Mouse (Mus musculus): Measurements from ENCODE around the gene Stard10. TPM values are rescaled to one million over a fixed set of nuclear protein-coding genes. Genes with fewer than 3 reads are reported as not detected.

Stard10 gene
- total and polyA plus RNA-seq, 2 experiments from 2014 or later, result 45.9 to 62.6 TPM

- Histone ChIP-seq H3K27me3 (ENCODE audit: control insufficient read depth, insufficient read depth, low read length) (0 out of 2 replicates have a peak, but pooled peaks cover 3% of the 10 kb centered on the region), H3K27ac (ENCODE audit: low read depth) (no peak overlapping the region), H3K9me3 (replicated peaks; ENCODE audit: control insufficient read depth, low read length) (no peaks in the 10 kb centered on the region), H3K4me1 (ENCODE audit: control insufficient read depth, insufficient read depth) (peaks cover 5% of the 10 kb centered on the region; the same call in 1 of the 2 replicates), H3K36me3 (replicated peaks; ENCODE audit: control insufficient read depth, insufficient read depth, low read length) (no peaks in the 10 kb centered on the region; the same call in 1 of the 2 replicates), H3K4me2 (ENCODE audit: low read depth, low read length) (no peak overlapping the region), H3K9ac (replicated peaks; ENCODE audit: low read depth, low read length) (no peak overlapping the region), H3K4me3 (ENCODE audit: low read depth, low read length) (no peak overlapping the region)
- TF ChIP-seq EP300 (IDR thresholded peaks at IDR 0.05; ENCODE audit: low read depth) (no peak), CTCF (IDR thresholded peaks at IDR 0.05; ENCODE audit: low read depth) (no peak)
- ATAC-seq (ENCODE audit: insufficient read depth, low read depth), result no peak
- DNase-seq (ENCODE audit: low spot score), result no peak
- WGBS, result 73% methylated on average over 4 of the region's 4 CpGs
These were observed 13.9 kb downstream of the Stard10 start for GRCm38 (mm10) chr7:101330841-101331173.

- no peak overlapping the region for H3K4me3 ChIP-seq (ENCODE audit: low read depth, low read length)
- peaks cover 5% of the 10 kb centered on the region; the same call in 1 of the 2 replicates for H3K4me1 ChIP-seq (ENCODE audit: control insufficient read depth, insufficient read depth)
- H3K9me3 ChIP-seq (replicated peaks; ENCODE audit: control insufficient read depth, low read length), result no peaks in the 10 kb centered on the region
- 88% methylated on average over 5 of the region's 5 CpGs for WGBS
- H3K27ac ChIP-seq (ENCODE audit: low read depth), result no peak overlapping the region
- DNase-seq (ENCODE audit: low spot score) (no peak), ATAC-seq (ENCODE audit: insufficient read depth, low read depth) (no peak)
- H3K9ac ChIP-seq (replicated peaks; ENCODE audit: low read depth, low read length), result no peak overlapping the region
- TF ChIP-seq EP300 (IDR thresholded peaks at IDR 0.05; ENCODE audit: low read depth) (no peak), CTCF (IDR thresholded peaks at IDR 0.05; ENCODE audit: low read depth) (no peak)
- 0 out of 2 replicates have a peak, but pooled peaks cover 3% of the 10 kb centered on the region for H3K27me3 ChIP-seq (ENCODE audit: control insufficient read depth, insufficient read depth, low read length)
- H3K4me2 ChIP-seq (ENCODE audit: low read depth, low read length), result no peak overlapping the region
- no peaks in the 10 kb centered on the region; the same call in 1 of the 2 replicates for H3K36me3 ChIP-seq (replicated peaks; ENCODE audit: control insufficient read depth, insufficient read depth, low read length)
These were observed 15.4 kb downstream of the Stard10 start for GRCm38 (mm10) chr7:101332045-101332831.

- no peak for DNase-seq (ENCODE audit: low spot score)
- Histone ChIP-seq H3K27me3 (ENCODE audit: control insufficient read depth, insufficient read depth, low read length) (0 out of 2 replicates have a peak, but pooled peaks cover 3% of the 10 kb centered on the region), H3K4me2 (ENCODE audit: low read depth, low read length) (no peak overlapping the region), H3K4me1 (ENCODE audit: control insufficient read depth, insufficient read depth) (no peaks in the 10 kb centered on the region), H3K27ac (ENCODE audit: low read depth) (no peak overlapping the region), H3K4me3 (ENCODE audit: low read depth, low read length) (no peak overlapping the region), H3K9ac (replicated peaks; ENCODE audit: low read depth, low read length) (no peak overlapping the region), H3K36me3 (replicated peaks; ENCODE audit: control insufficient read depth, insufficient read depth, low read length) (no peaks in the 10 kb centered on the region; the same call in 1 of the 2 replicates), H3K9me3 (replicated peaks; ENCODE audit: control insufficient read depth, low read length) (no peaks in the 10 kb centered on the region)
- no peak for TF ChIP-seq CTCF (IDR thresholded peaks at IDR 0.05; ENCODE audit: low read depth)
- TF ChIP-seq EP300 (IDR thresholded peaks at IDR 0.05; ENCODE audit: low read depth), result no peak
- ATAC-seq (ENCODE audit: insufficient read depth, low read depth), result no peak
- 79% methylated on average over 2 of the region's 2 CpGs for WGBS
These were observed 18.3 kb downstream of the Stard10 start for GRCm38 (mm10) chr7:101335228-101335627.

GRCm38 (mm10) chr7:101336686-101337085 lies 19.8 kb downstream of the Stard10 start:
- Histone ChIP-seq H3K27me3 (ENCODE audit: control insufficient read depth, insufficient read depth, low read length) (no peaks in the 10 kb centered on the region), H3K4me1 (ENCODE audit: control insufficient read depth, insufficient read depth) (no peaks in the 10 kb centered on the region; the same call in 1 of the 2 replicates), H3K4me2 (ENCODE audit: low read depth, low read length) (no peak overlapping the region), H3K4me3 (ENCODE audit: low read depth, low read length) (no peak overlapping the region), H3K9me3 (replicated peaks; ENCODE audit: control insufficient read depth, low read length) (no peaks in the 10 kb centered on the region), H3K36me3 (replicated peaks; ENCODE audit: control insufficient read depth, insufficient read depth, low read length) (no peaks in the 10 kb centered on the region), H3K9ac (replicated peaks; ENCODE audit: low read depth, low read length) (no peak overlapping the region), H3K27ac (ENCODE audit: low read depth) (no peak overlapping the region)
- DNase-seq (ENCODE audit: low spot score), result no peak
- TF ChIP-seq EP300 (IDR thresholded peaks at IDR 0.05; ENCODE audit: low read depth), result no peak
- TF ChIP-seq CTCF (IDR thresholded peaks at IDR 0.05; ENCODE audit: low read depth), result no peak
- no peak for ATAC-seq (ENCODE audit: insufficient read depth, low read depth)
- WGBS, result 79% methylated on average over 3 of the region's 3 CpGs

GRCm38 (mm10) chr7:101337401-101337800 lies 20.5 kb downstream of the Stard10 start:
- Histone ChIP-seq H3K27me3 (ENCODE audit: control insufficient read depth, insufficient read depth, low read length) (no peaks in the 10 kb centered on the region), H3K9ac (replicated peaks; ENCODE audit: low read depth, low read length) (no peak overlapping the region), H3K36me3 (replicated peaks; ENCODE audit: control insufficient read depth, insufficient read depth, low read length) (no peaks in the 10 kb centered on the region), H3K4me2 (ENCODE audit: low read depth, low read length) (no peak overlapping the region), H3K4me1 (ENCODE audit: control insufficient read depth, insufficient read depth) (peaks cover 4% of the 10 kb centered on the region), H3K4me3 (ENCODE audit: low read depth, low read length) (no peak overlapping the region), H3K9me3 (replicated peaks; ENCODE audit: control insufficient read depth, low read length) (no peaks in the 10 kb centered on the region), H3K27ac (ENCODE audit: low read depth) (no peak overlapping the region)
- no peak for ATAC-seq (ENCODE audit: insufficient read depth, low read depth)
- TF ChIP-seq CTCF (IDR thresholded peaks at IDR 0.05; ENCODE audit: low read depth) (no peak), EP300 (IDR thresholded peaks at IDR 0.05; ENCODE audit: low read depth) (no peak)
- DNase-seq (ENCODE audit: low spot score), result no peak
- WGBS, result 80% methylated on average over 3 of the region's 3 CpGs

Measured in heart, postnatal 0 days (tissue).